Mouse (Mus musculus) heart, adult 8-10 months (tissue): Measurements from ENCODE around the gene Tsr3. TPM values are rescaled to one million over a fixed set of nuclear protein-coding genes. Genes with fewer than 3 reads are reported as not detected.

Experiments
- DNase-seq: peaks from one replicate; pipeline ENCODE4 v3.0.0; 2022; ENCODE audit warnings: low spot score
- microRNA-seq: library from miRNA; unstranded; fragments of <30 nt; microRNA quantifications from one replicate; pipeline ENCODE4 v1.2.0, GENCODE M21; 2022
- total RNA-seq, 4 experiments: library from RNA; stranded (reverse); gene quantifications; 2 replicates each; pipeline ENCODE4 v1.2.4; 2022

Gene Tsr3
- total RNA-seq, 4 experiments from 2014 or later, result 6.2 to 10.5 (median 8.2) TPM

- DNase-seq, result no peak
Observed at GRCm38 (mm10) chr17:25290411-25290810, 50.4 kb downstream of the Tsr3 start.

Small RNA genes within 50 kb of the gene (microRNA-seq; reads per million reads assigned to microRNA genes)
- gene Mir3547, result 2.5 reads per million

Other genes starting within 250 kb of the Tsr3 start
- gene Cramp1l, start 224.4 kb upstream of the Tsr3 start, total RNA-seq, result 10 to 100 TPM in 1 of 4 experiments, 1 to 10 TPM in 3; 9.4 to 11.3 (median 9.6) TPM
- 1 to 10 TPM; 3.5 to 6.3 (median 4.5) TPM for gene Ift140, start 224.1 kb upstream of the Tsr3 start, total RNA-seq
- gene Tmem204, start 156.6 kb upstream of the Tsr3 start, total RNA-seq, result 10 to 100 TPM; 29.7 to 45.6 (median 39.3) TPM
- gene Telo2, start 124.2 kb upstream of the Tsr3 start, total RNA-seq, result 10 to 100 TPM; 10.8 to 15.7 (median 13.5) TPM
- 1 to 10 TPM; 3.4 to 7.7 (median 4.5) TPM for gene Ptx4, start 119.4 kb upstream of the Tsr3 start, total RNA-seq
- gene Clcn7, start 106.8 kb upstream of the Tsr3 start, total RNA-seq, result 10 to 100 TPM; 25.7 to 28.2 (median 27.1) TPM
- gene Ccdc154, start 77.7 kb upstream of the Tsr3 start, total RNA-seq, result not detected
- gene Gm38655, start 64.7 kb upstream of the Tsr3 start, total RNA-seq, result not detected
- 10 to 100 TPM; 21.6 to 25.9 (median 22.5) TPM for gene BC003965, start 55.6 kb upstream of the Tsr3 start, total RNA-seq
- gene Unkl, start 51.8 kb upstream of the Tsr3 start, total RNA-seq, result 10 to 100 TPM in 1 of 4 experiments, 1 to 10 TPM in 3; 7.0 to 11.2 (median 7.9) TPM
- 10 to 100 TPM; 11.6 to 17.1 (median 14.5) TPM for gene Gnptg, start within 50 bp of the Tsr3 start, total RNA-seq
- gene Baiap3, start 16.2 kb downstream of the Tsr3 start, total RNA-seq, result 1 to 10 TPM in 1 of 4 experiments, under 1 TPM in 3; 0.52 to 1.5 (median 0.73) TPM
- 10 to 100 TPM; 86.5 to 98.1 (median 89.4) TPM for gene Ube2i, start 34.5 kb downstream of the Tsr3 start, total RNA-seq
- under 1 TPM in 1 of 4 experiments, not detected in 3; 0.23 TPM for gene Prss34, start 58.2 kb downstream of the Tsr3 start, total RNA-seq
- not detected for gene Prss28, start 68.5 kb downstream of the Tsr3 start, total RNA-seq
- not detected for gene Prss29, start 78.5 kb downstream of the Tsr3 start, total RNA-seq
- gene Tpsab1, start 105.4 kb downstream of the Tsr3 start, total RNA-seq, result under 1 TPM; 0.22 to 0.55 (median 0.39) TPM
- 1 to 10 TPM in 1 of 4 experiments, under 1 TPM in 3; 0.24 to 1.4 (median 0.72) TPM for gene Tpsb2, start 126.1 kb downstream of the Tsr3 start, total RNA-seq
- gene Tpsg1, start 129.1 kb downstream of the Tsr3 start, total RNA-seq, result not detected
- 1 to 10 TPM; 3.9 to 9.7 (median 7.7) TPM for gene Cacna1h, start 193.6 kb downstream of the Tsr3 start, total RNA-seq
- gene Tekt4, start 214.4 kb downstream of the Tsr3 start, total RNA-seq, result under 1 TPM in 3 of 4 experiments, not detected in 1; 0.28 to 0.46 (median 0.33) TPM